Mouse (Mus musculus) brain, embryonic 14.5 days (tissue): ENCODE results near the gene Sirt3.

Source experiments
- CTCF ChIP-seq: fragments of 200-500 bp; IDR thresholded peaks from 2 replicates; pipeline ENCODE4 v1.5.1; 2012; ENCODE audit warnings: inconsistent platforms, mild to moderate bottlenecking, moderate library complexity, borderline replicate concordance; ENCODE audit not compliant: insufficient read depth, insufficient read length; ENCODE audit errors: extremely low read depth
- POLR2A ChIP-seq: fragments of 200-500 bp; IDR thresholded peaks from 2 replicates; pipeline ENCODE4 v1.6.1; 2012; ENCODE audit warnings: mild to moderate bottlenecking, inconsistent platforms, borderline replicate concordance; ENCODE audit not compliant: poor library complexity, insufficient read depth, insufficient read length, severe bottlenecking; ENCODE audit errors: extremely low read depth

DNA sequence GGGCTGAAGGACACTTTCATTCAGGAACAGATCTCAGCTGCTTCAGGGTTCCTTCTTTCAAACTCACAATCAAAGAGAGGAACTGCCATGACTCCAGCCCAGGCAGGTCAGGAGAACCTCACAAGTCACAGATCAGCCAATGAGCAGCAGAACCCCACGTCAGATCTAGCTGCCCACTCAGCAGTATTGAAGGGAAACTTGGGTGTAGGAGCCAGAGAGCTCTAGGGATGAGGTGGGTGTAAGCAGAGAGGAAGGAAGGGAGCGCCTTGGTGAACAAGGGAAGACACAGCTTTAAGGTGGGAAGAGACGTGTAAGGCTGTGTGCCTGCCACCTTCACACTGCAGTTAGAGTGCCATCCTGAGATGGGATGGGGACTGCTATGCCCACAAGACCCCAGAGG is 30.2 kb upstream of the Sirt3 start:
- no peak for TF ChIP-seq POLR2A
- TF ChIP-seq CTCF, result no peak
